Mouse (Mus musculus) frontal cortex, postnatal 25 days (tissue): ENCODE data around the gene Nckipsd.

Experiments
- DNase-seq, 2 experiments: peaks; one replicate each; pipeline ENCODE4 v3.0.0; 2022; ENCODE audit warnings: low spot score in 2 of 2

Gene Nckipsd

DNA sequence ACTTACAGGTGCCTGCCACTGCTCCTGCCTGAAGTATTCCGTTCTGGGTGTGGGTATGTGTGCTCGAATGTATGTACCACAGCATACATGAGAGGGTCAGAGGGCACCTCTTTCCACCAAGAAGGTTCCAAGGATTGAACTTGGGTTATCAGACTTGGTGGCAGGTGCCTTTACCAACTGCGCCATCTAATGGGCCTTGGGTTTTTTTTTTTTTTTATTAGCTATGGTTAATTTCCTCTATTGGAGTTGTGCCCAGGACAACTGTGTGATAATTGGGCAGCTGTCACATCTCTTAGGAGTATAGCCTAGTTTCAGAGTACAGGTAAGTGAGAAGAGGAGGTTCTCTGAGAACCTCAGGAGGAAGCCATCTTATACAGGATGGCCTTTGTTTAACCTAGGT lies 8.6 kb upstream of the Nckipsd start:
- DNase-seq = no peak

DNA sequence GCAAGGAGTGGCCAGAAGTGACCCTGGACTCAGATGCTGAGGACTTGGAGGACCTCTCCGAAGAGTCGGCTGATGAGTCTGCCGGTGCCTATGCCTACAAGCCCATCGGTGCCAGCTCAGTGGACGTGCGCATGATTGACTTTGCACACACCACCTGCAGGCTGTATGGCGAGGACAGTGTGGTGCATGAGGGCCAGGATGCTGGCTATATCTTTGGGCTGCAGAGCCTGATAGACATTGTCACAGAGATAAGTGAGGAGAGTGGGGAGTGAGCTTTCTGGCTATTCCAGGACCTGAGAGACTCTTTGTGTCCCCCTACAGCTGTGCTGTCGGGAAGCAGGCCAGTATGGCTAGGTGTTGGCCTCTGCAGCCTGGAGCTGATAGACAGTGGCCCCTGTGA lies 2.4 kb upstream of the Nckipsd start:
- no peak for DNase-seq

DNA sequence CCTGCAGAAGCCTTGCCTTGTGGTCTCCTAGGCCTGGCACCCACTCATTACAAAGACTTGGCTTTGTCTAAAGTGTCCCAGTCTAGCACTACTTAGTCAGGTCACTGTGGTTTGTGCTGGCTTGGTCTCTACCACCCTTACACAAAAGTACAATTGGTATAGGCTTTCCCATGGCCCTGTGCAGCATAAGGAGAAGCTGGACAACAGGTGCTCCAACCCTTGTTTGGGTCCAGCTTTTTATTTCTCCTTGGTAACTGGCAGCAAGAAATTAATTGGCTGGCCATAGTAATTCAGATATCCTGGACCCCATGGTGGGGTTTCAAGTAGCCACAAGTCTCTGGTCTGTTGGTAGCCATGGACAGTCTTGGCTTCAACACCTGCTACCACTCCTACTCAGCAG lies 1.8 kb upstream of the Nckipsd start:
- no peak for DNase-seq

DNA sequence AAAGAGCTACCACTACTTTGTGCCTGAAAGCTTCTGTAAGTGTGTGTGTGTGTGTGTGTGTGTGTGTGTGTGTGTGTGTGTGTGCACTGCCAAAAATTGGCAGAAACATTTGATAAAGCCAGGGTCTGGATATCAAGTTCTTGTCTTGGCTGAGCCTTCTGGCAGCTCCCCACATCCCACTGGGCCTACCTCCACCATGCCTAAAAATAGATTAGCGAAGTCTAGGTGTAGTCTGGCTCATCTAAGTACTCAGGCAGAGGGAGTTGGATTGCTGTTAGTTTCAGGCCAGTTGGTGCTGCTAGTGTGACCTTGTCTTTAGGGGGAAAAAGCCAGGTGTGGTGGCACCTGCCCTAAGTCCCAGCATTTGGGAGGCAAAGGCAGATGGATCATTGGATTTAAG lies 1.3 kb upstream of the Nckipsd start:
- DNase-seq = no peak

DNA sequence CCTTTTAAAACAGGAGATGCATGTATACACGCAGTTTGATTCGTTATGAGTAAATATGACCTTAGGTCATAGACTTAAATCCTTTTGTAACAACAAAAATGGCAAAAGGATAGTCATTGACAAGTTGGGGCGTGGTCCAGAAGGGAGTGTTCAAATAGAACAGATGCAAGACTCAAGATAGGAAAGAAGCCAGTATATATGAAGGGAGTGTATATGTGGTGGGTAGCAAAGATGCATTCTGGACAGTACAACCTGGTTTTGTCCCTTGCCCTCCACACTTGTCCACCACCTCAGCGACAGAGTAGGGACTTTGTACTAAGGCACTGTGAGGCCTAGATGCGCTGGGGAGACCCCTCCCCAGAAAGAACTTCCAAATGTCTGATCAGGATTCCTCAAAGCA lies 494 bp upstream of the Nckipsd start:
- DNase-seq = no peak

DNA sequence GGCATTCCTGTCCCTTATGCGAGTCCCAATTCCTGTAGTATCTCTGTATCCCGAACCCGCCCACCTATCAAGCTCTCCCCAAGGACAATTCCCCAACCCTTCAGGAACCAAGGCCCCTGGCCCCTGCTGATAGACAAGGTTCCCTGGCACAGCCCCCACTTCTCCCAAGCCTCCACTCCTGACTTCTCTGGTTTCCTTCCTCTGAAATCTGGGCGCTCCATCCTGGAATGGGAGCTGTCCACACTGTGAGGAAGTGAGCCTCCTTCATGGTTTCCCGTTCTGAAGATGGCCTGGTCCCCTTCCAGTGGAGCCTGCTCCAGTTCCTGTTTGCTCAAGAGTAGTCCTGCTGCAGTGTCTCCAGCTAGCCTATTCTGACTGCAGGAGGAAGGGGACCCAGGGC lies 1.0 kb downstream of the Nckipsd start:
- DNase-seq = no peak

DNA sequence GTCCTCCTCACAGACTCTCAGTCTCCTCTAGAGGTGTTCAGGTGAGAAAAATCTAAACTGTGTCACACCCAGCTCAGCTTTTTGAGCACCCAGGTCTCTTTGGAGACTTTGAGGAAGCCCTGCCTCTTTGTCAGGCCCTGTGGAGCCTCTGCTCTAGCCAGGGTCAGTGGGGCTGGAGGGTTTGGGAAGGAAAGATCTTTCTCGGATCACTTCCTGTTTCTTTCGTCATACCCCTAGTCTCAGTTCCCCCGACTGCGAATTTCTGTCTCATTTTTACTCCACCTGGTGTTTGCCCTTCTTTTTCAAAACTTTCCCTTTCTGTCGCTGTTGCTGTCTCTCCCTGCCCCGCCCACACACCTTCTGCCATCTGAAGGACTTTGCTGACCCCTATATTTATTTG lies 1.6 kb downstream of the Nckipsd start:
- no peak for DNase-seq

DNA sequence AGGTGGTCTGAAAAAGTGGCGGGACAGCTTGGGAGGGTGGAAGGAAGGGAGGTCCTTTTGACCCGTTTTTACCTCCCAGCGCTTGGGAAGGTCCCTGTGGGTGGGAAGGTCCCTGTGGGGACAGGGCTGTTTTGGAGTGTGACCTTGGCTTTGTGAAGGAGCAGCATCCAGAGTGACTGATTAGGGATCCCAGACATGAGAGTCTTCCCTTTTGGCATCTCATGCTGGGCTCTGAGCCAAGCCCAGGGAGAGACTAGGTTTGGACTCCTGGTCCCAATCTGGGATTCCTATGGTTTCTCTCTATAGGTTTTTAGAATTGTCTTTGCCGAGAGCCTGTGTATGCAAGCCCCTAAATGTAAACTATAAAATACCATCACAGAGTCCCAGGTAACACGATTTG lies 2.3 kb downstream of the Nckipsd start:
- no peak for DNase-seq

DNA sequence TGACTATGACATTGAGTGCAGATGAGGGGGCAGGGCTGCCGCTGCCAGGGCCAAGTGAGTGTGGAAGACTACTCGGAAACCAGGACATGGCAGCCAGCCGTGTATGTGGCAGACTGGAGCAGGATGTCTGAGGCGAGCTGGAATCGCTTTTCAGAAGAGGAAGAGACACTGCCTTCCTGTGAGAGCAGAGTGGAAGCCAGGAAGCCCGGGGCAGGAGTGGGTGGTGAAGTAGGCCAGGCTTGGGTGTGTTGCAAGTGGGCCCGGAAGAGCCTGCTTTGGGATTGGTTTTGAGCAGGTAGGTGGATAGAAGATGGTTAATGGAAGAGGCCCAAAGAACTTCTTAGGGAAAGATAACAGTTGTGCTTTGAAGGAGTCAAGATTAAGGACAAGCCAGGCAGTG lies 7.4 kb downstream of the Nckipsd start:
- DNase-seq = no peak

DNA sequence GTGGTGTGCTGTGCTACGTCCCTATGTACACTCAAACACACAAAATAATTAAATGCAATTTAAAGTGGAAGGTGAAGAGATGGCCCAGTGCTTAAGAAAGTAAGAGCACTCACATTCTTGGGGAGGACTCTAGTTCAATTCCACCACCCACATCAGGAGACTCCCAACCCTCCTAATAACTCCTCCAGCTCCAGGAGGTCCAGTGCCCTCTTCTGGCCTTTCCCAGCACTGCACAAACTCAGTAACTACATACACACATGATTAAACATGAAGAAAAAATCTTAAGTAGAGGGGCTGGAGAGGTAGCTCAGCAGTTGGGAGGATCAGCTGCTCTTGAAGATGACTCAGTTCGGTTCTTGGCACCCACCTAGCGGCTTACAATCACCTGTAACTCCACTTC lies 11.3 kb downstream of the Nckipsd start:
- DNase-seq = no peak

DNA sequence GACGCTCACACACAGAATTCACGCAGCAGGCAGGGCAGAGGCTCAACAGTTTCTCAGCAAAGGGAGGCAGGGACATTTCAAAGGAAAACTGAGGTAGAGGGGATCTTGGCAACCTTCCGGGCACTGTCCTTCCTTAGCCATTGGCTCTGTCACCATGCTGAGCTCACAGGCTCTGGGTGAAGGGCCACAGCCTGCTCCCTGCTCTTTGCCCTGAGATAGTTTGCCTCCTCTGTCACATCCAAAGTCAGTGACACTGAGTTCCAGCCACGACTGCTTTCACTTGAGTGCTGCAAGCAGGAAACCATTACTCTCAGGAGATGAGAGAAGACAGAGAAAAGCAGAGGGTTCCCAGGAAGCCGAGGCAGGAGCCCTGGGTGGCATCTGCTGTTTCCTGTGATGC lies 11.9 kb downstream of the Nckipsd start:
- no peak for DNase-seq

DNA sequence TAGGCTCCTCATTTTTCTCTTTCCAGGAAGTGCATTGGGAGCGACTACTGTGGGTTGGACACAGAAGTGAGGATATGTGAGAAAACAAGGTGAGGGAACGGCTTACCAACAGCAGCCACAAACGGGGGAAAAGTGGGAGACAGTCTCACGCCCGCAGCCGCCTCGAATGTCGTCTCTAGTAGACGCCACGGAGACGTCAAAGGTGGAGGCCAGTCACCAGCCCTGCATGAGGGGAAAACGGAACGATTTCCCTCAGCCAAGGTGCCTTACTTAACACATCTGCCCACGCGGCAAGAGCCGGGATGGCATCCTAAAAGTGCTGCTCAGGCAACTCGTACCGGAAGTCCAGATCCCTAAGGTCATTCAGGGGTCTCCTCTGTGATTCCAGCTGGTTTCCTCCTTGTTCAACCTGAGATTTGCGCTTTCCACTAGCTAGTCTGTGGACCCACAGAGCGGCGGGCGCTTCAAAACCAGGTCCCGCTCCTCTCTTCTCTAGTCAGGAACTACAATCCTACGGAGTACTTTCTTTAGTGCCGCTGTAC lies 16.0 kb downstream of the Nckipsd start:
- no peak for DNase-seq

DNA sequence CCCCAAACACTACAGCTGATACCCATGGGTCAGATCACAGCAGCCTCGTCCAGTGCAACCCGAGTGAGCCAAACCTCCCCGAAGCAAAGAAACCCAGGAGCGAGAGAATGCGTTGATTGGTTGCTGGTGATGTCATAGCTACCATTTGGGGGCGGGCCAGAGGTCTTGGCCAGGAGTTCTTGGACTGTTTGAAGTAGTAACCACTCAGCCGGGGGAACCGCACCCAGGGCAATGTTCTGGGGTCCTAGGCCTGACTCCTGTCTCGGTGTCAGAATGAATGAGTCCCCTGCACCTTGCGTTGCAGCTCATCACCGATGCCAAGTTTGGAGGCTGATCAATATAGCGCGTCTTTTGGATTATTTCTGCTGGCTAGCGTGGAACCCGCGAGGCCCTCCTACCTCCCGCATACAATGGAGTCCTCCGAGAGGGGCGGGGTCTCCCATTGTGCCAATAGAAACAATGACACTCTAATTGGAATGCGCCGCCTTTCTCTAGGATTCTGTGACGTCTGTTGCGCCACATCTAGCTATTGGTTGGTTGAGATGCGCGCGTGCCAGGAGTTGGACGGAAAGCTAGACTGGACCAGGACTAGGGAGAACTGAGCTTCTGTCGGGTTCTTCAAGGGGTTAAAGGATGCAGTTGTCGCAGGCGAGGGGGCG lies 16.7 kb downstream of the Nckipsd start:
- peak; percentile 67 to 70 for DNase-seq

DNA sequence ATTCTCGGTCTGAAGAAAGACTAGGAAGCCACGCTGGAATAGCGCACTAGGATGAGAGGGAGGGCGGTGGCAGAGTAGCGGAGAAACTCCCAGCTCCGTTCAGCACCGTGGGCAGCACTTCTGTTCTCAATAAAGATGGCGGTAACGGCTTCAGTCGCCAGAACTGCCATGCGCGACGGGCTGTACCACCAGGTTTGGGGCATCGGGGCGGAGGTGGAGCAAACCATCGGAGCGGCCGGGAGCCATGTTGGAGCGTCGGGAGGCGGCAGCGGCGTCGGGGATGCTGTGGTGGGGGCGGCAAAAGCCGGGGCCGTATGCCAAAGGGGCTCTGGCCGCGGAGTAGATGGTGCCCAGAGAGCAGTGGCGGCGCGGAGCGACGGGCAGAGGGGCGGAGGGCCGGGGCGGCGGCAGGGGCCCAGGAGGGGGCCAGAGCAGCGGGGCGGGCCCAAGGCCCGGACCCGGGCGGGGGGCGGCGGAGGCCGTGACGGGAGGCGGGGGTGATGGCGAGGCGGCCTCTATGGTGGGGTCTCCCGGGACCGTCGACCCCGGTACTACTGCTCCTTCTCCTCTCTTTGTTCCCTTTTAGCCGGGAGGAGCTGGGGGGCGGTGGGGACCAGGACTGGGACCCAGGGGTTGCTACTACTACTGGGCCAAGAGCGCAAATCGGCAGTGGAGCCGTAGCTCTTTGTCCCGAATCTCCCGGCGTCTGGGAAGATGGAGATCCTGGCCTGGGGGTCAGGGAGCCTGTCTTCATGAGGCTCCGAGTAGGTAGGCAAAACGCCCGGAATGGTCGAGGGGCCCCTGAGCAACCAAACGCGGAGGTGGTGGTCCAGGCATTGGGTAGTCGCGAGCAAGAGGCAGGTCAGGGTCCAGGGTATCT lies 17.9 kb downstream of the Nckipsd start, which contains the start of gene Celsr3:
TSS of gene Celsr3 (plus strand) at position 501 of the 880 bp plus-strand sequence.
- peak; percentile 77 to 86 for DNase-seq

DNA sequence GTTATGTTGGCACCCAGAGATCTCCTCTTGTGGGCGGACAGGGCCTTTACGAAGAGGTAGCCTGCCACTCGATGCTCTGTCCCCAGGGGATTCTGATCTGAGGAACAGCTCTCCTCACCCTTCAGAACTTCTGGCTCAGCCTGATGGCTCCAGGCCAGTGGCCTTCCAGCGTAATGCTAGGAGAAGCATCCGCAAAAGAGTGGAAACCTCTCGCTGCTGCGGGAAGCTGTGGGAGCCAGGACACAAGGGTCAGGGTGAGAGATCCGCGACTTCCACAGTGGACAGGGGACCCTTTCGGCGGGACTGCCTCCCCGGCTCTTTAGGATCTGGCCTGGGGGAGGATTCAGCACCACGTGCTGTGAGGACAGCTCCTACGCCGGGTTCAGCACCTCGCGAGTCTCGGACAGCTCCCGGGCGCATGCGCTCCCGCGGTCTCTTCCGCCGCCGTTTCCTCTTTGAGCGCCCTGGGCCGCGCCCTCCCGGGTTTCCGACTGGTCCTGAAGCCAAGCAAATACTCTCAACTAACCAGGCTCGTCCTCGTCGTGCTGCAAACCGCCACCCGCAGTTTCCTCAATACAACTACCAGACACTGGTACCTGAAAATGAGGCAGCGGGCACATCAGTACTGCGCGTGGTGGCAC lies 18.7 kb downstream of the Nckipsd start:
- DNase-seq = peak; percentile 52 to 54

DNA sequence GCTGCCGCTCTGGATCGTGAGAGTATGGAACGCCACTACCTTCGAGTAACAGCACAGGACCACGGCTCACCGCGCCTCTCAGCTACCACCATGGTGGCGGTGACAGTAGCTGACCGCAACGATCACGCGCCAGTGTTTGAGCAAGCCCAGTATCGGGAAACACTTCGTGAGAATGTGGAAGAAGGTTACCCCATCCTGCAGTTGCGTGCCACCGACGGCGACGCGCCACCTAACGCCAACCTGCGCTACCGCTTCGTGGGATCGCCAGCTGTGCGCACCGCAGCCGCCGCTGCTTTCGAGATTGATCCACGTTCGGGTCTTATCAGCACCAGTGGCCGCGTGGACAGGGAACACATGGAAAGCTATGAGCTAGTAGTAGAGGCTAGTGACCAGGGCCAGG lies 19.3 kb downstream of the Nckipsd start:
- no peak for DNase-seq

DNA sequence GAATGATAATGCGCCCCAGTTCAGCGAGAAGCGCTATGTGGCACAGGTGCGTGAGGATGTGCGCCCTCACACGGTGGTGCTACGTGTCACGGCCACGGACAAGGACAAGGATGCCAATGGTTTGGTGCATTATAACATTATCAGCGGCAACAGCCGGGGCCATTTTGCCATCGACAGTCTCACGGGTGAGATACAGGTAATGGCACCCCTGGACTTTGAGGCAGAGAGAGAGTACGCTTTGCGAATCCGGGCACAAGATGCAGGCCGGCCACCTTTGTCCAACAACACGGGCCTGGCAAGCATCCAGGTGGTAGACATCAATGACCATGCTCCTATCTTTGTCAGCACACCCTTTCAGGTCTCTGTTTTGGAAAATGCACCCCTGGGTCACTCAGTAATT lies 19.7 kb downstream of the Nckipsd start:
- no peak for DNase-seq

DNA sequence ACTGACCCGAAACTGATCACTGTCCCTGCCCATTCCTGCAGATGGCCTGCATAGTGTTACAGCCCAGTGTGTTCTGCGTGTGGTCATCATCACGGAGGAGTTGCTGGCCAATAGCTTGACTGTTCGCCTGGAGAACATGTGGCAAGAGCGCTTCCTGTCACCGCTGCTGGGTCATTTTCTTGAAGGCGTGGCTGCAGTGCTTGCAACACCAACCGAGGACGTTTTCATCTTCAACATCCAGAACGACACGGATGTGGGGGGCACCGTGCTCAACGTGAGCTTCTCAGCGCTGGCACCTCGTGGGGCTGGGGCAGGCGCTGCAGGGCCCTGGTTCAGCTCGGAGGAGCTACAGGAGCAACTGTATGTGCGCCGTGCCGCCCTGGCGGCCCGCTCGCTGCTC lies 23.5 kb downstream of the Nckipsd start:
- no peak for DNase-seq

DNA sequence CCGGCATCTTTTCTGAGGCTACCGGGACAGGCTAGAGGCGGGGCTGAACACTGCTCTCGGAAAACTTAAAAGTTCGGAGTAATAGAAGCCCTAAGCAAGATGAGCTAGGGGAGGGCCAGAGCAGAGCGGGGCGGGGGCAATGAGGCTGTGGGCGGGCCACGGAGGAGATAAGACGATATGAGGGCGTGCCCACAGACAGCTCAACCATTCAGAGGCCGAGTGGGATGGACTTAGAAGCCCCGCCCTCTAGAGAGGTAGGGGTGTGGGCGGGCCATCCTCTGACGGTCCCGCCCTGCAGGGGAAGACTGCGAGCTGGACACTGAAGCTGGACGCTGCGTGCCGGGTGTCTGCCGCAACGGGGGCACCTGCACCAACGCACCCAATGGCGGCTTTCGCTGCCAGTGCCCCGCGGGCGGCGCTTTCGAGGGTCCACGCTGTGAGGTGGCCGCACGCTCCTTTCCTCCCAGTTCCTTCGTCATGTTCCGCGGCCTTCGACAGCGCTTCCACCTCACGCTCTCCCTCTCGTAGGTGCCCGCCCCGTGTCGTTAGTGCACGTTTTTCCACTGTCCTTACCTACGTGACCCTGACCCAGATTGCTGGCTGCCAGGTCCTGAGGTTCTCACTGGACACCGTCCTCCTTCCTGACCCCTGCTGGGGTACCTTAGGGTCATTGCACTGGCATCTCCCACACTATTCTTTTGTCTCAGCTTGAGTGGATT lies 24.4 kb downstream of the Nckipsd start:
- peak in 1 of 2 experiments; percentile 55 for DNase-seq

DNA sequence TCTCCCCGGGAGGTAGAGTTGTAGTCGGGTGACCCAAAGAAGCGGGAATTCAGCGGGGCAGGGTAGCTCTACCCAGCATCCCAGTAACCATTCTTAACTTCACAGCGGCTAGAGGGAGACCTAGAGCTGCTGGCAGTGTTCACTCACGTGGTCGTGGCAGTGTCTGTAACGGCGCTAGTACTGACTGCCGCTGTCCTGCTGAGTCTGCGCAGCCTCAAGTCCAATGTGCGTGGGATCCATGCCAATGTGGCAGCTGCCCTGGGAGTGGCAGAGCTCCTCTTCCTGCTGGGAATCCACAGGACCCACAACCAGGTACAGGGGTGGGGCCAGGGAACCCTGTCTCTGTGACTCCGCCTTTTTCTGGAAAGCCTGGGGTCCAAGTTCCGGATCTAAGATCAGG lies 34.8 kb downstream of the Nckipsd start:
- no peak for DNase-seq

DNA sequence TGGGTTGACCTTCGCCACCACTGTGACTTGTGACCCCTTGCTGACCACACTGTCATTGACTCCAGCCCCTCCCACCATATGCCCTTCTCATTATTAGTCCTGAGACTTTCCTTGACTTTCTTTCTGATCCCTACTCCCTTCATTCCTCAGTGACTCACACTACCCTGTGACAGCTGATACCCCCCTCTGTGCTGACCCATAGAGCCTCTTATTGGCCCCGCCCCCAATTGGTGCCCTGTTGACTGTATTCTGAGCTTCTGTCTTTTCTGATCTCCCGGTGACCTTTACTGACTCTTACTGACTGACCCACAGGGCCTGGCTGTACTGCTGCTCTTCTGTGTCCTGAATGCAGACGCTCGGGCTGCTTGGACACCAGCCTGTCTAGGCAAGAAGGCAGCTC lies 37.2 kb downstream of the Nckipsd start:
- no peak for DNase-seq

DNA sequence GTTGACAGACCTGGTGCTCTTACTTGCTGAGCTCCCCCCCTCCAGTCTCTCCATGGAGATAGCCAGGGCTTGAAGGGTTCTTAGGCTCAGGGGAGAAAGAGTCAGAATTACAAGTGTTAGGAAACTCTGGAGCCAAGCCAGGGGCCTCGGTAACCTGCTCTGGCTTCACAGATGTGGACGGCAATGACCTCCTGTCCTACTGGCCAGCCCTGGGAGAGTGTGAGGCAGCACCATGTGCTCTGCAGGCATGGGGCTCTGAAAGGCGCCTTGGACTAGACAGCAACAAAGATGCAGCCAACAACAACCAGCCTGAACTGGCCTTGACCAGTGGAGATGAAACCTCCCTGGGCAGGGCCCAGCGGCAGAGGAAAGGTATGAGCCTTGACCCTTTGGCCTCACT lies 39.2 kb downstream of the Nckipsd start:
- no peak for DNase-seq
